Mouse (Mus musculus) neural tube, embryonic 15.5 days (tissue): ENCODE measurements at regions not wholly inside any gene's neighbourhood (a gene's known extent, or its start where the extent isn't known, plus 50 kb on each side); places are given as distances from the start of the nearest gene placed in this dataset.
A peak's percentile ranks its signal among the peaks of the same experiment; 100 is the strongest.

Experiments used
- ATAC-seq: fragments of 200-750 bp; cut with Nextera tagmentation; 2 replicates; pipeline ENCODE4 v1.8.0; 2017; ENCODE audit warnings: mild to moderate bottlenecking, moderate TSS enrichment, moderate library complexity; ENCODE audit not compliant: low FRiP score
- H3K27ac ChIP-seq: fragments of 300-500 bp; sonication (generic); replicated peaks from 2 replicates; pipeline ENCODE4 v1.5.1; 2015; ENCODE audit warnings: mild to moderate bottlenecking, inconsistent platforms
- H3K27me3 ChIP-seq: fragments of 300-500 bp; sonication (generic); replicated peaks from 2 replicates; pipeline ENCODE4 v1.6.1; 2015; ENCODE audit warnings: inconsistent platforms
- H3K36me3 ChIP-seq: fragments of 300-500 bp; sonication (generic); 2 replicates; pipeline ENCODE4 v1.6.1; 2015; ENCODE audit warnings: inconsistent platforms
- H3K4me1 ChIP-seq: fragments of 300-500 bp; sonication (generic); 2 replicates; pipeline ENCODE4 v1.6.1; 2015; ENCODE audit warnings: inconsistent platforms
- H3K4me2 ChIP-seq: fragments of 300-500 bp; sonication (generic); 2 replicates; pipeline ENCODE4 v1.6.1; 2015; ENCODE audit warnings: inconsistent platforms, mild to moderate bottlenecking, moderate library complexity
- H3K4me3 ChIP-seq: fragments of 300-500 bp; sonication (generic); replicated peaks from 2 replicates; pipeline ENCODE4 v1.5.1; 2015; ENCODE audit warnings: mild to moderate bottlenecking, inconsistent platforms
- H3K9ac ChIP-seq: fragments of 300-500 bp; sonication (generic); replicated peaks from 2 replicates; pipeline ENCODE4 v1.6.1; 2015; ENCODE audit warnings: mild to moderate bottlenecking, inconsistent platforms
- H3K9me3 ChIP-seq: fragments of 300-500 bp; sonication (generic); replicated peaks from 2 replicates; pipeline ENCODE4 v1.6.1; 2016; ENCODE audit warnings: inconsistent platforms
- WGBS: fragments of 180-500 bp; shearing (Covaris S2); methylation state at CpG from one replicate; pipeline ENCODE4 v1.1.7; 2015; ENCODE audit warnings: mixed read lengths; 5-methylcytosine and 5-hydroxymethylcytosine counted together

GRCm38 (mm10) chr9:95331275-95331674 is 75.2 kb downstream of the Chst2 start:
- H3K9ac ChIP-seq = no peak overlapping the region
- 88% methylated on average over 2 of the region's 2 CpGs for WGBS
- no peaks in the 10 kb centered on the region for H3K36me3 ChIP-seq
- H3K9me3 ChIP-seq = no peaks in the 10 kb centered on the region
- ATAC-seq = no peak
- no peak overlapping the region for H3K4me2 ChIP-seq
- H3K27ac ChIP-seq = no peak overlapping the region
- no peaks in the 10 kb centered on the region for H3K27me3 ChIP-seq
- H3K4me3 ChIP-seq = no peak overlapping the region
- no peaks in the 10 kb centered on the region for H3K4me1 ChIP-seq

GRCm38 (mm10) chr9:95330097-95330496 is 76.4 kb downstream of the Chst2 start:
- no peak for ATAC-seq
- no peaks in the 10 kb centered on the region for H3K27me3 ChIP-seq
- 84% methylated on average over 7 of the region's 7 CpGs for WGBS
- H3K9me3 ChIP-seq = no peaks in the 10 kb centered on the region
- no peak overlapping the region for H3K9ac ChIP-seq
- H3K4me1 ChIP-seq = no peaks in the 10 kb centered on the region
- no peak overlapping the region for H3K4me3 ChIP-seq
- H3K36me3 ChIP-seq = no peaks in the 10 kb centered on the region
- H3K4me2 ChIP-seq = no peak overlapping the region
- no peak overlapping the region for H3K27ac ChIP-seq

GRCm38 (mm10) chr9:95329053-95329430 is 77.5 kb downstream of the Chst2 start:
- no peak overlapping the region for H3K9ac ChIP-seq
- 91% methylated on average over 9 of the region's 9 CpGs for WGBS
- no peaks in the 10 kb centered on the region for H3K27me3 ChIP-seq
- ATAC-seq = no peak
- no peaks in the 10 kb centered on the region for H3K4me1 ChIP-seq
- no peak overlapping the region for H3K4me3 ChIP-seq
- no peak overlapping the region for H3K4me2 ChIP-seq
- no peak overlapping the region for H3K27ac ChIP-seq
- H3K36me3 ChIP-seq = no peaks in the 10 kb centered on the region
- no peaks in the 10 kb centered on the region for H3K9me3 ChIP-seq

DNA sequence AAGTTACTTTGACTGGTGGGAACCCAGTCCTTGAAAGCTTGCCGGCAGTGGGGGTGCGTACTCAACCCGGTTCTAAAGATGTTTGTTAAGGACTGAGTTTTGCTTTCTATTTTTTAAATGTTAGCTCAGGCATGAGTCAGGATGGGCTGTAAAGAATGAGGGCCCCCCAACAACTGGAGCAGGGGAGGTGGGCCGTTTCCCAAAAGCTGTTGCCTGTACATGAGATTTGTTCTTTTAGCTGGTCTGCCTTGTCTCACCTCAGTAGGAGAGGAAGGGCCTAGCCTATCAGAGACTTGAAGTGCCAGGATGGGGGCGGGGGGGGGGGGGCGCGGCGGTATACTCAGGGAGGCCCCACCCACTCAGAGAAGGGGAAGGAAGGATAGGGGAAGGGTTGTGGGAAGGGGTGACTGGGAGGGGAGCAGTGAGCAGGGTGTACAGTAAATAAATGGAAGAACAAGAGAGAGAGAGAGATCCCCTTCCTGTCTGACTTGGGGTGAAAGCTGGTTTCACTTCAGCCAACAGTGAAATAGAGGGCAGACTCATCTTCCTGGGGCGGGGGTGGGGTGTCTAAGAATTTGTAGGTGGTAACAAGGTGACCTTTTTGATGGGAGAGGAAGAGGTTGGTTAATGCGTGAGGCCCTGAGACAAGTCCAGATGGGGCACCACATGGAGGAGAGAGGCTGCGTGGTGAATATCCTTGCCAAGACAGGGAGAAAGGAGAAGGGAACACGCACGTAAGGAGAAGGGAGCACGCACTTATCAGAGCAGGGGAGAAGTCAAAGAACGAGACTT is 78.1 kb downstream of the Chst2 start:
- H3K4me1 ChIP-seq = 0 out of 2 replicates have a peak, but pooled peaks cover 2% of the 10 kb centered on the region
- no peaks in the 10 kb centered on the region for H3K36me3 ChIP-seq
- no peak overlapping the region for H3K4me3 ChIP-seq
- 84% methylated on average over 11 of the region's 15 CpGs for WGBS
- no peaks in the 10 kb centered on the region for H3K9me3 ChIP-seq
- no peak overlapping the region for H3K9ac ChIP-seq
- no peak overlapping the region for H3K4me2 ChIP-seq
- no peak for ATAC-seq
- H3K27ac ChIP-seq = no peak overlapping the region
- no peaks in the 10 kb centered on the region for H3K27me3 ChIP-seq

- H3K4me3 ChIP-seq = no peak overlapping the region
- no peaks in the 10 kb centered on the region for H3K36me3 ChIP-seq
- no peak overlapping the region for H3K9ac ChIP-seq
- H3K4me1 ChIP-seq = 0 out of 2 replicates have a peak, but pooled peaks cover 6% of the 10 kb centered on the region
- 38% methylated on average over 3 of the region's 3 CpGs for WGBS
- no peak overlapping the region for H3K27ac ChIP-seq
- ATAC-seq = no peak
- H3K9me3 ChIP-seq = no peaks in the 10 kb centered on the region
- H3K4me2 ChIP-seq = no peak overlapping the region
- no peaks in the 10 kb centered on the region for H3K27me3 ChIP-seq
Observed at GRCm38 (mm10) chr9:95327771-95328170, 78.8 kb downstream of the Chst2 start.

DNA sequence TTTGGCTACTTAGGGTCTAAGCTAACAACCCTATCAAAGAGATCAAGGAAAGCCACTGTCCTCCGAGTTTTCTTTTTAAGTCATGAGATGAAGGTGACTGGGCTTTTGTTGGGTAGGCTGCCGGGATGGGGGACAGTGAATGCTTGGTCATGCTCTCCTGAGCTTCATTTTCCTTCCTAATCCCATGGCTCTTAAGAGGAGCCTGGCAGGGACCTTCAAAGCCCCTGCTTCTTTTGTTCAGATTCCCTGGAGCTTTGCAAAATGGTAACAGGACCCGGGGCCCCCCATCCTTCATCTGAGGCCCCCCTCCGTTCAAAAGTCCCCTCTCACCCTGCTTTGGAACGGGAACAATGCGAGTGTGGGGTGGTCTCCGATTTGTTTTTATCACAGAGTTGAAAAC is 82.9 kb downstream of the Chst2 start:
- no peak overlapping the region for H3K27ac ChIP-seq
- no peak overlapping the region for H3K4me3 ChIP-seq
- ATAC-seq = no peak
- no peak overlapping the region for H3K4me2 ChIP-seq
- no peak overlapping the region for H3K9ac ChIP-seq
- 0 out of 2 replicates have a peak, but pooled peaks cover 10% of the 10 kb centered on the region for H3K4me1 ChIP-seq
- H3K36me3 ChIP-seq = no peaks in the 10 kb centered on the region
- no peaks in the 10 kb centered on the region for H3K27me3 ChIP-seq
- no peaks in the 10 kb centered on the region for H3K9me3 ChIP-seq
- 47% methylated on average over 7 of the region's 7 CpGs for WGBS

DNA sequence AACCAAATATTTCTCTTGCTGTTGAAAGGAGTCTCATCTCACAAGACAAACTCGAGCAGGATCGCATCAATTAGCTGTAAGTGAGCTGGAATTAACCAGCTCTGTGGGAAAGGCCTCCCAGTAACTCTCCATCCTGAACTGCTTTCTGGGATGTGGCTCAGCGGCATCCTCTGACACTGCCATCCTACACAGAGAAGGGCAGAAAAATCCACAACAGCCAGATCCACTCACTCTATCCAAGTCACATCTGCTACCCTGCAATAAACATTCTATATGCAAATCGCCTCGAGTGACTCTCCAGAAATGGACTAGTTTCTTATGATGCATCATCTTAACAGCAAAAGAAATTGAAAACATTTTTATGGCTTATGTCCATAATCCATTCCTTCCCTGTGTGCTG is 83.6 kb downstream of the Chst2 start:
- no peak overlapping the region for H3K9ac ChIP-seq
- H3K27me3 ChIP-seq = no peaks in the 10 kb centered on the region
- no peaks in the 10 kb centered on the region for H3K9me3 ChIP-seq
- no peak overlapping the region for H3K4me3 ChIP-seq
- peak; percentile 14; the same call in 1 of the 2 replicates for ATAC-seq
- WGBS = 56% methylated on average over 5 of the region's 5 CpGs
- no peak overlapping the region for H3K27ac ChIP-seq
- H3K36me3 ChIP-seq = no peaks in the 10 kb centered on the region
- no peak overlapping the region for H3K4me2 ChIP-seq
- H3K4me1 ChIP-seq = 0 out of 2 replicates have a peak, but pooled peaks cover 10% of the 10 kb centered on the region

DNA sequence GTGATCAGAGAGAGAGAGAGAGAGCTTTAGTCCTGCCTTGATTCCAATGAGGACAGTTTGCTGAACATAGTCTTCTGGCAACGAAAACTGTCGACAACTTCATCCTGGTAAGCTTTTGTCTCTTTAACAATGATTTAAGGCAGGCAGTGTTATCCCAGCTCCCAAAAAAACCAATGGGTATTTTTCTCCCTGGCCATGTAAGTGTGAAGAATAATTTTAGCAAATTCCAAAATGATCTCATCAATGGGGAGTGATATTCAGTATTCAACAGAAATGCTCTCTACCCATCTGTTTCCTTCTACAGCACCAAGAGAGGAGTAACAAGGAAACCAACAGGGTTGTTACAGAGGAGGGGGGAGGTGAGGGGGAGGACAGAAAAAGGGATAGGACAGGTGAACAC is 84.5 kb downstream of the Chst2 start:
- Histone ChIP-seq H3K27me3 (no peaks in the 10 kb centered on the region), H3K9ac (no peak overlapping the region), H3K9me3 (no peaks in the 10 kb centered on the region), H3K4me1 (0 out of 2 replicates have a peak, but pooled peaks cover 10% of the 10 kb centered on the region), H3K36me3 (no peaks in the 10 kb centered on the region), H3K4me3 (no peak overlapping the region), H3K4me2 (no peak overlapping the region), H3K27ac (no peak overlapping the region)
- ATAC-seq = no peak
- 93% methylated on average over 2 of the region's 2 CpGs for WGBS

DNA sequence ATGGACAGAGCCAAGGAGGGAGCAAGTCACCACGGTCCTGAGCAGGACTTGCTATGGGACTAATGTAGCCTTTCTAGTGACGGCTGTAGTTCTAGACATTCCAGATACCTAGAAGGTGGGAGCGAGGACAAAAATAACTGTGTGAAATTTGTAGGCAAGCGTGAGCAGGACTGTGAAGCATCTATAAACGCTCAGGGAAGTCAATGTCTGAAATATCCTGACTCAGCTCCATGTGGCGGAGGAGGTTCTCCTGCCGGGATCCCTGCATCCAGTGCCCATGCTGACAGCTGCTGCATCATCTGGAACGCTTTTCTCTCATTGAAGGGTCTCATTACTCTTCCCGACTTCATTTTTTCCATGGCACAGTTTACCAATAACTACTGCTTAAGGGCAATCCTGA is 87.6 kb downstream of the Chst2 start:
- no peaks in the 10 kb centered on the region for H3K27me3 ChIP-seq
- H3K27ac ChIP-seq = no peak overlapping the region
- 90% methylated on average over 9 of the region's 9 CpGs for WGBS
- H3K4me2 ChIP-seq = no peak overlapping the region
- H3K4me3 ChIP-seq = no peak overlapping the region
- no peaks in the 10 kb centered on the region for H3K36me3 ChIP-seq
- H3K9me3 ChIP-seq = no peaks in the 10 kb centered on the region
- no peak for ATAC-seq
- 0 out of 2 replicates have a peak, but pooled peaks cover 10% of the 10 kb centered on the region for H3K4me1 ChIP-seq
- H3K9ac ChIP-seq = no peak overlapping the region

GRCm38 (mm10) chr9:95316726-95317125 is 89.8 kb downstream of the Chst2 start:
- Histone ChIP-seq H3K4me1 (no peaks in the 10 kb centered on the region), H3K4me2 (no peak overlapping the region), H3K9ac (no peak overlapping the region), H3K27me3 (no peaks in the 10 kb centered on the region), H3K27ac (no peak overlapping the region), H3K4me3 (no peak overlapping the region), H3K36me3 (no peaks in the 10 kb centered on the region), H3K9me3 (no peaks in the 10 kb centered on the region)
- WGBS = 87% methylated on average over 8 of the region's 8 CpGs
- ATAC-seq = no peak

DNA sequence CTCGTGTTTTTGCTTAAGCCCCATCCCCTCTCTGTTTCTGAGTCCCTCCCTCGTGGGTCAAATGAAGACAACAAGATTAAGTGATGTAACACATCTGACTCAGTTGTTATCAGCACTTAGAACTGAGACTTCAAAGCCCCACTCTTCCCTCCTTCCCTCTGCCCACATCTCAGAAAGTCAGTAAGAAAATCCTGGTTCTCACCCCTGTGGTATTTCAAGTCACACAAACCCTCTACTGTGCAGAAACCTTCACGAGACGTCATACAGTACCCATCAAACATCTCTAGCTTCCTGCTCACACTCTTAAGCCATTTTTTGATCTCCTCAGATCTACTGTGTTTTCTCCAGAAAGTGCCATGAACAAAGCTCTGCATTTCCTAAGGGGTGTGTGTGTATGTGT is 91.4 kb downstream of the Chst2 start:
- Histone ChIP-seq H3K27me3 (no peaks in the 10 kb centered on the region), H3K9ac (no peak overlapping the region), H3K36me3 (no peaks in the 10 kb centered on the region), H3K4me2 (no peak overlapping the region), H3K27ac (no peak overlapping the region), H3K9me3 (no peaks in the 10 kb centered on the region), H3K4me3 (no peak overlapping the region), H3K4me1 (no peaks in the 10 kb centered on the region)
- WGBS = 76% methylated on average over 4 of the region's 4 CpGs
- ATAC-seq = no peak

- H3K9me3 ChIP-seq = no peaks in the 10 kb centered on the region
- no peak for ATAC-seq
- no peak overlapping the region for H3K9ac ChIP-seq
- H3K4me2 ChIP-seq = no peak overlapping the region
- H3K4me3 ChIP-seq = no peak overlapping the region
- no peak overlapping the region for H3K27ac ChIP-seq
- WGBS = 86% methylated on average over 3 of the region's 3 CpGs
- no peaks in the 10 kb centered on the region for H3K27me3 ChIP-seq
- H3K4me1 ChIP-seq = no peaks in the 10 kb centered on the region
- H3K36me3 ChIP-seq = no peaks in the 10 kb centered on the region
Observed at GRCm38 (mm10) chr9:95311671-95312070, 94.9 kb downstream of the Chst2 start.
